Mouse (Mus musculus): ENCODE data around the gene Tnfrsf8.
"Not testable (repeated sequence)": the region's sequence is repeated elsewhere in the genome, so short reads cannot be mapped to it uniquely, and the experiment has no call there.

The Tnfrsf8 gene

GRCm38 (mm10) chr4:145310859-145311258 is 4.1 kb downstream of the Tnfrsf8 start:
- intact Hi-C loops (cut with DNase I) = no loop called here

GRCm38 (mm10) chr4:145306422-145306821 is 8.5 kb downstream of the Tnfrsf8 start:
- intact Hi-C loops (cut with DNase I) = no loop called here

GRCm38 (mm10) chr4:145305661-145306362 is 9.2 kb downstream of the Tnfrsf8 start:
- intact Hi-C loops (cut with DNase I) = not testable (repeated sequence)

- intact Hi-C loops (cut with DNase I) = no loop called here
These were observed 10.9 kb downstream of the Tnfrsf8 start for GRCm38 (mm10) chr4:145304109-145304508.

- intact Hi-C loops (cut with DNase I) = no loop called here
These were observed 12.9 kb downstream of the Tnfrsf8 start for GRCm38 (mm10) chr4:145302106-145302505.

GRCm38 (mm10) chr4:145300210-145300927 is 14.6 kb downstream of the Tnfrsf8 start:
- intact Hi-C loops (cut with DNase I) = no loop called here

GRCm38 (mm10) chr4:145299355-145299754 is 15.6 kb downstream of the Tnfrsf8 start:
- intact Hi-C loops (cut with DNase I) = no loop called here

GRCm38 (mm10) chr4:145298846-145299245 is 16.1 kb downstream of the Tnfrsf8 start:
- intact Hi-C loops (cut with DNase I) = no loop called here

GRCm38 (mm10) chr4:145295589-145296300 is 19.2 kb downstream of the Tnfrsf8 start:
- intact Hi-C loops (cut with DNase I) = no loop called here

- intact Hi-C loops (cut with DNase I) = no loop called here
These were observed 20.4 kb downstream of the Tnfrsf8 start for GRCm38 (mm10) chr4:145294588-145294987.

GRCm38 (mm10) chr4:145286369-145287120 is 28.4 kb downstream of the Tnfrsf8 start:
- intact Hi-C loops (cut with DNase I) = loop anchor here (1.0 to 5.0 kb wide), 3 partner anchors 72 to 394 kb away; partner anchors contain the start of gene Dhrs3

- intact Hi-C loops (cut with DNase I) = loop anchor here (5.0 kb wide), 2 partner anchors 127 to 392 kb away; partner anchors contain the start of gene Dhrs3
These were observed 30.3 kb downstream of the Tnfrsf8 start for GRCm38 (mm10) chr4:145284675-145285074.

GRCm38 (mm10) chr4:145283441-145283840 is 31.5 kb downstream of the Tnfrsf8 start:
- intact Hi-C loops (cut with DNase I) = no loop called here

GRCm38 (mm10) chr4:145280966-145281365 is 34.0 kb downstream of the Tnfrsf8 start:
- intact Hi-C loops (cut with DNase I) = no loop called here

- intact Hi-C loops (cut with DNase I) = no loop called here
These were observed 36.1 kb downstream of the Tnfrsf8 start for GRCm38 (mm10) chr4:145278724-145279370.

- intact Hi-C loops (cut with DNase I) = no loop called here
These were observed 36.7 kb downstream of the Tnfrsf8 start for GRCm38 (mm10) chr4:145278231-145278630.

GRCm38 (mm10) chr4:145276368-145277249 is 38.4 kb downstream of the Tnfrsf8 start:
- intact Hi-C loops (cut with DNase I) = no loop called here

GRCm38 (mm10) chr4:145274887-145275286 is 40.1 kb downstream of the Tnfrsf8 start:
- intact Hi-C loops (cut with DNase I) = no loop called here

- intact Hi-C loops (cut with DNase I) = no loop called here
These were observed 41.0 kb downstream of the Tnfrsf8 start for GRCm38 (mm10) chr4:145273923-145274322.

- intact Hi-C loops (cut with DNase I) = no loop called here
These were observed 42.2 kb downstream of the Tnfrsf8 start for GRCm38 (mm10) chr4:145272763-145273162.

Data from adrenal gland (tissue).